Mouse (Mus musculus): ENCODE measurements around the gene Rsph9. TPM values are rescaled to one million over a fixed set of nuclear protein-coding genes. Genes with fewer than 3 reads are reported as not detected.

Gene Rsph9
- polyA plus RNA-seq, 1 experiment from 2014 or later: 50.3 TPM

DNA sequence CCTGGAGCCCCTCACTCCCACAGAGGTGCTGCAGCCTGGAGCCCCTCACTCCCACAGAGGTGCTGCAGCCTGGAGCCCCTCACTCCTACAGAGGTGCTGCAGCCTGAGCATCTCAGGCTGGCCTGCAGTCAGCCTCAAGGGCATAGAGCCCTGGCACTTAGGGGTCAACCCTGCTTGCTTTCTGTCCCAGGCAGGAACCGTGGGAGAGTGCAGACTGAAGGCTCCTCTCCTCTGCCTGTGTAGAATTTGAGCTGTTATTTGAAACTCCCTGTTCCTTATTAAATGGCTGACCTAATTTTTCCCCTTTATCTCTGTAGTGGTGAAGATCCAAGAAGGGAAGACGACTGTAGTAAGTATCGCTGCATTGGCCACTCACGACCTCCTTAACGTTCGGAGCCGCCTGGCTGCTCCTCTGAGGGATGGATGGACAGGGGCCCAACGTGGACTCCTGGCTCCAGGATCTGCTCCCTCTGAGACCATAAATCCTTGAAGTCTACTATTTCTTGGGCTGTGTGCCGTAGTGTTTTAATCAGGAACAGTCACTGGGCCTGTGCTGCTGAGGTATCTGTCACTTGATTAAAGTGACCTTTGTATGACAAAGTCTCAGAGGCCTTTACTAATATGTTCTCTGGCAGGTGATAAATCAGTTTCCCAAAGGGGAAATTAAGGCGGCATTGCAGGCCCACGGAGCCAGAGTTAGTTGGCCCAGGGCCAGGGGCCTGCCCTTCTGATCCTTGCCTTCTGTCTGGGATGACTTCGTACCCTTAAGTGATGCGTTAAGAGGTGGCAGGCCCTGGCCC, 26.2 kb downstream of the Rsph9 start:
- Histone ChIP-seq H3K27ac (replicated peaks) (no peak overlapping the region), H3K4me3 (no peak overlapping the region), H3K36me3 (peaks cover 24% of the 10 kb centered on the region), H3K9ac (no peak overlapping the region), H3K4me1 (replicated peaks) (no peaks in the 10 kb centered on the region), H3K9me3 (no peaks in the 10 kb centered on the region), H3K27me3 (no peaks in the 10 kb centered on the region), H3K4me2 (no peak overlapping the region)
- ATAC-seq (ENCODE audit: low FRiP score, low read depth): no peak
- 75% methylated on average over 13 of the region's 13 CpGs for WGBS

GRCm38 (mm10) chr17:46116881-46117280, 27.1 kb downstream of the Rsph9 start:
- H3K36me3 ChIP-seq: peaks cover 16% of the 10 kb centered on the region

DNA sequence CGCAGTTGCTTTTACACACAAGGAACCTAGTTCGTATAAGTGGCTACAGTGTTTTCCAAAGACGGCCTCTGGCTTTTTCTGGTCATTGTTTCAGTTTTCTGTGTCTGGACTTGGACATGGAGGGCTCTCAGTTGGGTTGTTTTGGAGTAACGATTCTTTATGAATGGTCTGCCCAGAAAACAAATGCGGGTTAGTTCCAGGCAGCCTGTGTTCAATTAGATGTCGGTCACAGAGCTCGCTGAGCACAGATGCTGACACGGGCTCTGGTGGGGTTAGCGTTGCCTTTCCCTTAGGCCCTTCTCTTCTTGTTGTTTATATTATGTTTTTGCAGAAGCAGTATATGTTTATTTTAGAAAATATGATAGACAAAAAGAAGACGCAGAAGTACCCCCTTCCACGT, 27.9 kb downstream of the Rsph9 start:
- no peaks in the 10 kb centered on the region for H3K9me3 ChIP-seq
- H3K36me3 ChIP-seq: peaks cover 14% of the 10 kb centered on the region
- H3K4me2 ChIP-seq: no peak overlapping the region
- 87% methylated on average over 11 of the region's 11 CpGs for WGBS
- H3K9ac ChIP-seq: no peak overlapping the region
- no peak for ATAC-seq (ENCODE audit: low FRiP score, low read depth)
- H3K4me3 ChIP-seq: no peak overlapping the region
- H3K4me1 ChIP-seq (replicated peaks): peaks cover 14% of the 10 kb centered on the region
- H3K27me3 ChIP-seq: no peaks in the 10 kb centered on the region
- no peak overlapping the region for H3K27ac ChIP-seq (replicated peaks)

More at GRCm38 (mm10) chr17:46116881-46117280, 27.1 kb downstream of the Rsph9 start:
- Histone ChIP-seq H3K27me3 (no peaks in the 10 kb centered on the region), H3K4me3 (no peak overlapping the region), H3K9ac (no peak overlapping the region), H3K9me3 (no peaks in the 10 kb centered on the region), H3K4me2 (no peak overlapping the region), H3K4me1 (replicated peaks) (peaks cover 7% of the 10 kb centered on the region), H3K27ac (replicated peaks) (no peak overlapping the region)
- ATAC-seq (ENCODE audit: low FRiP score, low read depth): no peak
- WGBS: 93% methylated on average over 3 of the region's 3 CpGs

GRCm38 (mm10) chr17:46115489-46115888, 28.5 kb downstream of the Rsph9 start:
- no peak overlapping the region for H3K4me2 ChIP-seq
- no peak overlapping the region for H3K9ac ChIP-seq
- H3K4me1 ChIP-seq (replicated peaks): peaks cover 14% of the 10 kb centered on the region
- no peaks in the 10 kb centered on the region for H3K9me3 ChIP-seq
- no peak overlapping the region for H3K4me3 ChIP-seq
- no peak overlapping the region for H3K27ac ChIP-seq (replicated peaks)
- H3K27me3 ChIP-seq: no peaks in the 10 kb centered on the region
- H3K36me3 ChIP-seq: peaks cover 12% of the 10 kb centered on the region
- 63% methylated on average over 2 of the region's 2 CpGs for WGBS
- no peak for ATAC-seq (ENCODE audit: low FRiP score, low read depth)

GRCm38 (mm10) chr17:46110402-46111289, 33.4 kb downstream of the Rsph9 start, which contains the start of gene Mrps18a:
TSS of gene Mrps18a (plus strand) at chr17:46110986.
- Histone ChIP-seq H3K36me3 (no peaks in the 10 kb centered on the region), H3K4me3 (peak within 1 kb of the TSS; percentile 93), H3K9ac (peak within 1 kb of the TSS; percentile 83), H3K4me1 (replicated peaks) (peaks cover 18% of the 10 kb centered on the region), H3K27me3 (peaks cover 8% of the 10 kb centered on the region; the same call in 1 of the 2 replicates), H3K4me2 (peak within 1 kb of the TSS; percentile 71), H3K9me3 (no peaks in the 10 kb centered on the region), H3K27ac (replicated peaks) (peak within 1 kb of the TSS; percentile 88)
- WGBS: 5% methylated on average over 38 of the region's 38 CpGs
- peak; percentile 98 for ATAC-seq (ENCODE audit: low FRiP score, low read depth)

DNA sequence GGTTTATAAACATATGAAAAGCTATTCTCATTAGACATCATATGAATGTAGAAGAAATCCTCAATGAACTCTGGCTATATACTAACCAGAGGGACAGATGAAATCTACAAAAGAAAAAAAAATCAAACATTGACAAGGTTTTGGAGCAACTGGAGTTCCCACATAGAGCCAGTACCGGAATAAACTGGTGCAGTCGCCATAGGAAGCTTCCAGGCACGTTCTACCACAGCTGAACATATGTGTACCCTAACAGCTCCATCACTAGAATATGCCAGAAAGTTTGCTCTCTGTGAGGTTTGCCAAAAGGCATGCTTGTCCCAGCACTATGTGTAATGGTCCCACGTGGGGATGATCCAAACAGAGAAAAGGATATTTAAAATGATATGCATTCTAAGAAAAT, 35.7 kb downstream of the Rsph9 start:
- Histone ChIP-seq H3K4me3 (no peak overlapping the region), H3K4me1 (replicated peaks) (peaks cover 18% of the 10 kb centered on the region), H3K9me3 (no peaks in the 10 kb centered on the region), H3K36me3 (no peaks in the 10 kb centered on the region), H3K9ac (no peak overlapping the region), H3K27ac (replicated peaks) (no peak overlapping the region), H3K27me3 (peaks cover 8% of the 10 kb centered on the region; the same call in 1 of the 2 replicates), H3K4me2 (no peak overlapping the region)
- WGBS: 80% methylated on average over 4 of the region's 4 CpGs
- no peak for ATAC-seq (ENCODE audit: low FRiP score, low read depth)

GRCm38 (mm10) chr17:46104487-46104886, 39.5 kb downstream of the Rsph9 start:
- 42% methylated on average over 12 of the region's 12 CpGs for WGBS
- Histone ChIP-seq H3K36me3 (no peaks in the 10 kb centered on the region), H3K9ac (no peak overlapping the region), H3K27me3 (peaks cover 6% of the 10 kb centered on the region; the same call in 1 of the 2 replicates), H3K4me1 (replicated peaks) (no peaks in the 10 kb centered on the region), H3K4me3 (no peak overlapping the region), H3K27ac (replicated peaks) (no peak overlapping the region), H3K9me3 (no peaks in the 10 kb centered on the region), H3K4me2 (no peak overlapping the region)
- peak; percentile 56; the same call in 1 of the 2 replicates for ATAC-seq (ENCODE audit: low FRiP score, low read depth)

DNA sequence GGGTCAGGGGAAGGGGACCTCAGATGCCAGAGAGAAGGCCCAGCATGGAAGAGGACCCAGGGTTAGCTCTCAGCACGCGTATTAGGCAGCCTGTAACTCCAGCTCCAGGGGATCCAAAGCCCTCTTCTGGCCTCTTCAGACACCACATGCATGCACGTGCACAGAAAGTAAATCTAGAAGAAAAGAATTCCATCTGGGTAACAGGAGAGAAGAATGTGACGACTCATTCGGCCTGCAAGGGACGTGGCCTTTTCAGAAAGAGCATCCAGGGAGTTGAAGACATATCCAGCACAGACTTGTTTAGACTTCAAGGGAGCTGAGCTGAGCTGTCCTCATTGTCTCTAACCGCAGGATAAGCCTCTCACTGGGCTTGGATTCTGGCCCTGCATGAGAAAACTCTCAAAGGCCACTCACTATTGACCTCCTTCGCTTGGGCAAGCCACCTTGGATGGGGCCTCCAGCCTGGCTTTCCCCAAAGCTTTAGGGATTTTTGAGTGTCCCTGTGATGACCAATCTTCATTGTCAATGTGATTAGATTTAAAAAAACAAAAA, 41.3 kb downstream of the Rsph9 start:
- Histone ChIP-seq H3K36me3 (no peaks in the 10 kb centered on the region), H3K4me2 (no peak overlapping the region), H3K4me1 (replicated peaks) (no peaks in the 10 kb centered on the region), H3K27ac (replicated peaks) (no peak overlapping the region), H3K9me3 (no peaks in the 10 kb centered on the region), H3K9ac (no peak overlapping the region), H3K27me3 (no peaks in the 10 kb centered on the region), H3K4me3 (no peak overlapping the region)
- ATAC-seq (ENCODE audit: low FRiP score, low read depth): no peak
- WGBS: 35% methylated on average over 8 of the region's 8 CpGs

GRCm38 (mm10) chr17:46101906-46102305, 42.1 kb downstream of the Rsph9 start:
- no peak for ATAC-seq (ENCODE audit: low FRiP score, low read depth)
- H3K27me3 ChIP-seq: no peaks in the 10 kb centered on the region
- 86% methylated on average over 9 of the region's 9 CpGs for WGBS
- H3K9ac ChIP-seq: no peak overlapping the region
- no peak overlapping the region for H3K4me3 ChIP-seq
- no peaks in the 10 kb centered on the region for H3K9me3 ChIP-seq
- no peaks in the 10 kb centered on the region for H3K36me3 ChIP-seq
- H3K27ac ChIP-seq (replicated peaks): no peak overlapping the region
- H3K4me2 ChIP-seq: no peak overlapping the region
- H3K4me1 ChIP-seq (replicated peaks): no peaks in the 10 kb centered on the region

DNA sequence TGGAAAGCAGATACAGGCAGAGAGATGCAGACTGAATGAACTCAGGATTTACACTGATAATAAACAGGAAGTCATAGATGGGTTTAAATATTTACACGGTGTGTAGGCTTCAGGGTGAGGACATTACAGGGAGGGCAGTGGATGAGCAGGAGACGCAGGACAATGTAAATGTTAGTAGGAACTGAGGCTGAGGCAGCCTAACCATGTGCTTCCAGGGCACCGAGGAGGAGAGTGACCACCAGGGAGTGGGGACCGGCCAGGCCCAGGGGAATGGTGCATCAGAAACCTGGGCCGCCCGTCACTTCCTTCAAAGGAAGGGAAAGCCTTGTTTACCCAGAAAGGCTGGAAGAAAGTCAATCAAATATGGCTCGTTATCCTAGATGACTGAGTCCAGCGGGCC, 45.5 kb downstream of the Rsph9 start:
- Histone ChIP-seq H3K9me3 (no peaks in the 10 kb centered on the region), H3K27ac (replicated peaks) (no peak overlapping the region), H3K27me3 (no peaks in the 10 kb centered on the region), H3K9ac (no peak overlapping the region), H3K4me2 (no peak overlapping the region), H3K4me1 (replicated peaks) (no peaks in the 10 kb centered on the region), H3K36me3 (no peaks in the 10 kb centered on the region), H3K4me3 (no peak overlapping the region)
- no peak for ATAC-seq (ENCODE audit: low FRiP score, low read depth)
- 70% methylated on average over 8 of the region's 8 CpGs for WGBS

- H3K27ac ChIP-seq (replicated peaks): no peak overlapping the region
- H3K9ac ChIP-seq: no peak overlapping the region
- H3K36me3 ChIP-seq: no peaks in the 10 kb centered on the region
- no peaks in the 10 kb centered on the region for H3K9me3 ChIP-seq
- H3K4me3 ChIP-seq: no peak overlapping the region
- WGBS: 78% methylated on average over 14 of the region's 14 CpGs
- no peaks in the 10 kb centered on the region for H3K27me3 ChIP-seq
- no peak for ATAC-seq (ENCODE audit: low FRiP score, low read depth)
- H3K4me2 ChIP-seq: no peak overlapping the region
- H3K4me1 ChIP-seq (replicated peaks): no peaks in the 10 kb centered on the region
Observed at GRCm38 (mm10) chr17:46091899-46092298, 52.1 kb downstream of the Rsph9 start.

- H3K9ac ChIP-seq: no peak overlapping the region
- no peak for ATAC-seq (ENCODE audit: low FRiP score, low read depth)
- H3K27me3 ChIP-seq: no peaks in the 10 kb centered on the region
- peaks cover under 1% of the 10 kb centered on the region; the same call in 1 of the 2 replicates for H3K4me1 ChIP-seq (replicated peaks)
- H3K9me3 ChIP-seq: no peaks in the 10 kb centered on the region
- H3K36me3 ChIP-seq: no peaks in the 10 kb centered on the region
- no peak overlapping the region for H3K4me2 ChIP-seq
- no peak overlapping the region for H3K4me3 ChIP-seq
- no peak overlapping the region for H3K27ac ChIP-seq (replicated peaks)
- WGBS: 91% methylated on average over 1 of the region's 1 CpGs
Observed at GRCm38 (mm10) chr17:46091351-46091750, 52.7 kb downstream of the Rsph9 start.

Data from hindbrain, embryonic 15.5 days (tissue).